Mouse (Mus musculus) cerebellum, postnatal 10 days (tissue): ENCODE results near the gene Slc22a23.

ENCODE experiments used
- DNase-seq, 2 experiments: peaks; one replicate each; pipeline ENCODE4 v3.0.0; 2021; ENCODE audit warnings: mixed read lengths in 2 of 2

The Slc22a23 gene

GRCm38 (mm10) chr13:34266942-34267660, 77.9 kb downstream of the Slc22a23 start:
- DNase-seq: no peak

- no peak for DNase-seq
Measured at GRCm38 (mm10) chr13:34266067-34266466, 78.9 kb downstream of the Slc22a23 start.

DNA sequence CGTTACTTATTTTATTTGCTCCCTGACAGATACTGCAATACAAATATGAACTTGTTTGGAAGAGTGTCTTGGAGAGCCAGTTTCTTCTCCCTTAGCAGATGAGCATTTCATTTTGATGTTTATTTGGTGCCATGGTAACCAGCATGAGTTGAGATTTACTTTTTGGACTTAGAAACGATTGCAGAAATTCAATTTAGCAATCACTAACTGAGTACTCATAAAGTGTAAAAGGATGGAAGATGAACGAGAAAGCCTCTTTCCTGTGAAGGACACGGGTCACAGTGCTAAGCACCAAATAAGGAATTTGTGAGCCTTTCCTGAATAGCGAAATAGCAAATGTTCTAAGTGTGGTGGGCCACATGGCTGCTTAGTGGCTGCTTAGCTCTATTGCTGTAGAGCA, 79.4 kb downstream of the Slc22a23 start:
- DNase-seq: no peak

DNA sequence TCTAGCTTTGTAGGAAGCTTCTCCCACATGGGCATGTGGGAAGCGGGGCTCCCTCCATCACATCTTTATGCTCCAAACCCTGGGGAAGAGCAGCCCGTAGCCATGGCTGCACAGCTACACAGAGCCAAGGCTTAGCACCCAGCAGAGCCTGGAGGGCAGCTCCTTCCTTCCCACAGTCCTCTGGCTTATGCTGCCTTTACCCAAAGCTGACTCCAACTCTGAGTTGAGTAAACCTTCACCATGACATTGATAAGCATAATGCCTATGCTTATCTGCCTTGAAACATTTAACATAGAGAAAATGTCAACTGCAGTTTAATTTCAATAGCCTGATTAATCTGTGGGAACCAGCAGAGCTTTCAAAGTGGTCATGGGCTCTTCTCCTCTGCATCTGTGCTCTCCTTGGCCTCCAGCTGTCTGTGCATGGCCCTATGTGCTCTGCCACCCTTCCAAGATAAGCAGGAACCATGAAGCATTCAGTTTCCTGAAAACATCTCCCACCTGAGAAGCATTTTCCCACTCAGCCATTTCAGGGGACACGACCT, 79.9 kb downstream of the Slc22a23 start:
- no peak for DNase-seq

DNA sequence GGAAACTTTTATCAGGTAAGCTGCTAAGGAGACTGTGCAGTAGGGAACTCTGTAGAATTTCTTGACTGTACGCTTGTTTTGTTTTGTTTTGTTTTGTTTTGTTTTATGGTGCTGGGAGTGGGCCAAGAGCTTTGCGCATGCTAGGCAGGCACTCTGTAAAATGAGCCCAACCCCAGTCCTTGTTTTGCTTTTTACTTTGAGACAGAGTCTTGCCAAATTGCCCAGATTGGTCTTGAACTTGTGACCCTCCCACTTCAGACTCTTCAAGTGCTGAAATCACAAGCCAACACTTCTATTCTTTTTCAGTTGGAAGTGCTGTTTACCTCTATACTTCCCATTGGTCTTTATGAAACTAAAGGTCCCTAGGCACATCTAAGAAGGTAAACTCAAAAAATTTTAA, 80.5 kb downstream of the Slc22a23 start:
- no peak for DNase-seq

GRCm38 (mm10) chr13:34258765-34259164, 86.2 kb downstream of the Slc22a23 start:
- DNase-seq: no peak

DNA sequence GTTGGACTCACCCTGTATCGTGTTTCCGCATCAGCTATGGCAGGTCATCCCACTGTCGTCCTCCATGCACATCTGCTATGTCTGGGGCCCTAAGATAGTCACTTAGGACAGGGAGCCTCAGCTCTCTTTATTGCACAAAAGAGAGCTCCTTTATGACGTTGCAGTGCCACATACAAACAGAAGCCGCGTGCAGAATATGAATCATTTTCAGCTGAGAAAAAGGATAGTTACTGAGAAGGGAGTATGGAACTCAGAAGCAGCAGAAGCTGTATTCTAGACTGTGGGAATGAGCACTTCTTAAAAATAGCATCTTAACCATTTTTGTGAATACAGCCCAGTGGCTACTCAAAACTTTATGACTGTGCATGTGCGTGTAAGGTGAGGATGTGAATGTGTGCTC, 87.8 kb downstream of the Slc22a23 start:
- DNase-seq: no peak

- no peak for DNase-seq
Measured at GRCm38 (mm10) chr13:34256676-34257075, 88.3 kb downstream of the Slc22a23 start.

DNA sequence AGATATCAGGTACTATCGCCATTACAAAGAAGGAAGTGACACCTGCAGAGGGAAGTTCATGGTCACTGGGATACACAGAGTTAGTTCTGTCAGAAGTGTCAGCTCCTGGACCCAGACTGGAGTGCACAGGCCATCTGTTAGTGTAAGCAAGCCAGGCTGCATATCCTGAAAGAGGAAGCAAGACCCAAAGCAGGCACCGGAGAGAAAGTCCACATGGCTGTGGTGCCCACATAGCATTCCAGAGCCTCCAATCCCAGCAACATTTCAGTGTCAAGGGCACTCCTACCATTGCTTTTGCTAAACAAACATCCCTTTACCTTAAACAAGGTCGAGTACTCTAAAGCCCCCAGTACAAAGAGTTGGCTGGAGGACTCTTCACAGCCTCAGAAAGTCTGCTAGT, 89.7 kb downstream of the Slc22a23 start:
- DNase-seq: no peak

DNA sequence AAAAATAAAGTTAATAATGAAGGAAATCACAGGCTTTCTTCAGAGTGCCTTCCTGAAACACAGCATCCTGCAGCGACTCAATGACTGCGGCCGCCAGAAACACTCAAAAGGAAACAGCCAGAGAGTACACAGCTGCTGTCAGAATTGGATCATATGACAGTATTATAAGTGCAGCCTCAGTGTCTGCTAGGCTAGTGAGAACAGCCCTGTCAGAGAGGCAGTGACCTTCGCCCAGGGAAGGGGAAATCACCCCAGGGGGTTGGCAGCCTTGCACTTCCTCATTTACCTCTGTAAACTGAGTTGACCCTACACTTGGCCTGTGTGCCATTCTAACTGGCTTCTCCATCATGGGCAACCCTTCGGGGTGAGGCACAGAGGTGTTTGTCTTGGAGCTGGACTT, 90.3 kb downstream of the Slc22a23 start:
- peak; percentile 31 to 32 for DNase-seq

- DNase-seq: no peak
Measured at GRCm38 (mm10) chr13:34253736-34254135, 91.2 kb downstream of the Slc22a23 start.

GRCm38 (mm10) chr13:34248941-34249920, 95.8 kb downstream of the Slc22a23 start:
- DNase-seq: peak; percentile 44 to 57

GRCm38 (mm10) chr13:34248107-34248506, 96.9 kb downstream of the Slc22a23 start:
- no peak for DNase-seq

DNA sequence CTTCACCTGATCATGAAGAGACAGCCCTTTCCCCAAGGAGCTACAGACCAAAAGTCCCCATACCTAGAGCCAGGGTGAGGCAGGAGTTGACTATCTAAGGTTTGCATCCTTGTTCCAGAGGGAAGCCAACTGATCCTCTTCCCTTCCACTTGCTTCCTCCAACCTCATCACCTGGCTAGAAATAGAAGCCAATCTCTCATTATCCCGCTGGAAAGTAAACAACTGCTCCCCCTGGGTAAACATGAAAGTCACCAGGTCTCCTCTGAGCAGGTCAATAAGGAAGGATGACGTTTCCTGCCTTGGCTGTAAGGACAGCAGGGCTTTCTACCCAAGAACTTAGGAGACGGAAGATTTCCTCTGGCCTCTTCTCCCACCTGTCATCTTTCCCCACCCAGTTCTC, 98.2 kb downstream of the Slc22a23 start:
- no peak for DNase-seq

DNA sequence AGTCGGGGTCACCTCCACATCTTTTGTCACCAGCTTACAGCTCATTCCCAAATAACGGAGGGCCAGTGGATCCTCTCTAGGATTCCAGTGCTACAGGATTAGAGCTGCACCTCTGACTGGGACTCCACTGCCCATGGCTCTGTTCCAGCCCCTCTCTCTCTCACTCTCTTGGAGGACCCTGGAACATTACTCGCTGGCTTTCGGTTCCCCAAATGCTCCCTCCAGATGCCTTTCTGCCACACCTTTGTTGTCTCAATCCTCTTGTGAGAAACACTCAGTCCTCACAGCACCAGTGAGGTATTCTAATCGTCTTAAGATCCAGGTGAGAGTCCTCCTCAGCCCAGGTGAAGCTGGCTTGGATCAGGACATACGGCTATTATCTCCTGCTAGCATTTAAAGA, 99.8 kb downstream of the Slc22a23 start:
- peak in 1 of 2 experiments; percentile 17 for DNase-seq

DNA sequence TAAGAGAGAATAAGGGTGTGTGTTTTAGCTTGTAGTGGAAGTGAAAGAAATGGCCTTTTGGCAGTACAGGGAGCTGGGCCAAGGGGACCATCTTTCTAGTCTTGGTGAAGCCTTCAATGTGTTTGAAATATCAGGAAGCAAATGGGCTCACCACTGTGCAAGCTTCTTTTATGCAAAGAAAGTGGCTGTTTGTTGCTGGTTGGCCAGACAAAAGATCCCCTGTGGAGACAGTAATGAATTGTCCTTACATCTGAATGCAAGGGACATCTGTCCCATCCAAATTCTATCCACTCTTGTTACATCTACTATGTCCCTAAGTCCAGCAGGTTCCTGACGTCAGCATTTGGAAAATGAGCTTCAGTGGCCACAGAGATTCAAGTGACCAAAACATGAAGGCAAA, 100.8 kb downstream of the Slc22a23 start:
- peak in 1 of 2 experiments; percentile 31 for DNase-seq

- no peak for DNase-seq
Measured at GRCm38 (mm10) chr13:34242211-34242610, 102.8 kb downstream of the Slc22a23 start.

DNA sequence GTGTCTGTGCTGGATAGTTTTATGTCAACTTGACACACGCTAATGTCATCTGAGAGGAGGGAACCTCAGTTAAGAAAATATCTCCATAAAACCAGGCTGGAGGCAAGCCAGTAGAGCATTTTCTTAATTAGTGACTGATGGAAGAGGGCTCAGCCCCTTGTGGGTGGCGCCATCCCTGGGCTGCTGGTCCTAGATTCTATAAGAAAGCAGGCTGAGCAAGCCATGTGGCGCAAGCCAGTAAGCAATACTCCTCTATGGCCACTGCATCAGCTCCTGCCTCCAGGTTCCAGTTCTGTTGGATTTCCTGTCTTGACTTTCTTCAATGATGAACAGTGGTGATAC, 104.9 kb downstream of the Slc22a23 start:
- DNase-seq: no peak

- peak in 1 of 2 experiments; percentile 26 for DNase-seq
Measured at GRCm38 (mm10) chr13:34239371-34240086, 105.5 kb downstream of the Slc22a23 start.

DNA sequence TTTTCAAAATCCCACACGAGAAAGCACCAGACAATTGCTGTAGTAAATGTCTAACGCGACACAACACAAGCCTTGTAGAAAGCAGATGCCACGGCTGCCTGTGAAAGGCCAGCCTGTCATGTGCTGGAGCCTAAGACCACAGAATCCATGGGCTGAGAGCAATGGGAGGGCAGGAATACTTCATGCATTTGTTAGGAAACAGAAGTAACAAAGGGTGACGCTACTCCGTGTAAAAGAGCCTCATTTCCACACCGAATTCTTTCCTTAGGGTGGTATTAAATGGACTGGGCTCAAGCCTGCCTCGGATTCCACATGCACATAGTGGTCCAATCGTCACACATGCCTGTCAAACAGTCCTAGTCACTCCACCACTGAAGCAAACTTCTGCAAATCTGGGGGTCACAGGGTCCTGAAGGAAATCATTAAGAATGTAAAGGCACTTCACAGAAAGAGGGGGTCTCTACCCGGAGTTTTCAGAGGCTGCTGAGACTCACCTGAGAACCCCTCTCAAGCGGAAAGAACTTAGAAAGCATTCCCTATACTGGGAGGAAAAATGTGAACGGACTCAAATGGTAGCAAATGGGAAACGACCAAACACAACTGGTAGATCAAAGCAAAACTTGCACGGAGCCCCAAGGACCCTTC, 106.2 kb downstream of the Slc22a23 start:
- no peak for DNase-seq

GRCm38 (mm10) chr13:34235056-34235455, 109.9 kb downstream of the Slc22a23 start:
- DNase-seq: no peak

DNA sequence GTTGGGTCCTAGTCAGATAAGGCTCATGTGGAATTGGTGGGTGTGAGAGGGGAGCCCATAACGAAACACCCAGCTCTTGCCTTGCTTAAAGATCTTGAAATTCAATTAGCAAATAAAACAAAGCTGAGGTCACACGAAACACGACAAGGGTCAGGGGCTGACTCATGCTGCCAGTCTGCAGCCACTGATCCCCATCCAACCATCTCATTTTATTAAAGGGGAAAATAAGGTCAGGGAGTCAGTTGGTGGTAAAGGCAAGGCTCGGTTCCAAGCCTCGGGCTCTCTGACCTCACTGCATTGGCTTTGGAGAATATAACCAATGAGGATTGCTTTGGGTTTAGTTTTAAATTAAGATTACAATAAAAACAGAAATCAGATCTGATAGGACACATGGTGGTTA, 110.5 kb downstream of the Slc22a23 start:
- no peak for DNase-seq
